Mouse (Mus musculus): ENCODE measurements around the gene Gm5483.
"Not testable (repeated sequence)": the region's sequence is repeated elsewhere in the genome, so short reads cannot be mapped to it uniquely, and the experiment has no call there.

Gene Gm5483

GRCm38 (mm10) chr16:36183912-36184311 is at the start of gene Gm5483:
Gm5483 (plus strand) TSS chr16:36184212.
- DNase-seq: not testable (repeated sequence)

- DNase-seq: no peak
Measured at GRCm38 (mm10) chr16:36138201-36138600, 45.8 kb upstream of the Gm5483 start.

GRCm38 (mm10) chr16:36156402-36156975 is 27.5 kb upstream of the Gm5483 start, which contains the start of gene Stfa2l1:
Stfa2l1 (plus strand) TSS chr16:36156811.
- DNase-seq: no peak

GRCm38 (mm10) chr16:36167841-36168240 is 16.2 kb upstream of the Gm5483 start:
- not testable (repeated sequence) for DNase-seq

- no peak for DNase-seq
Measured at GRCm38 (mm10) chr16:36176108-36176507, 7.9 kb upstream of the Gm5483 start.

GRCm38 (mm10) chr16:36179910-36180309 is 4.1 kb upstream of the Gm5483 start:
- DNase-seq: no peak

GRCm38 (mm10) chr16:36199226-36199625 is 15.2 kb downstream of the Gm5483 start:
- DNase-seq: no peak

GRCm38 (mm10) chr16:36203846-36204245 is 19.8 kb downstream of the Gm5483 start:
- no peak for DNase-seq

- not testable (repeated sequence) for DNase-seq
Measured at GRCm38 (mm10) chr16:36205684-36206083, 21.7 kb downstream of the Gm5483 start.

- DNase-seq: no peak
Measured at GRCm38 (mm10) chr16:36209967-36210453, 26.0 kb downstream of the Gm5483 start, which contains the start of gene Gm5416. Gm5416 (plus strand) TSS chr16:36210403.

- not testable (repeated sequence) for DNase-seq
Measured at GRCm38 (mm10) chr16:36221168-36221567, 37.2 kb downstream of the Gm5483 start, which contains the start of gene 2010005H15Rik. 2010005H15Rik (plus strand) TSS chr16:36221468.

Data from layer of hippocampus, adult 9-11 months (tissue).